Mouse (Mus musculus) urinary bladder, adult 18-20 months (tissue): Measurements from ENCODE around the gene Map2.

Experiments
- DNase-seq, 2 experiments: peaks; one replicate each; pipeline ENCODE4 v3.0.0; 2022; ENCODE audit warnings: low spot score in 2 of 2, mixed read lengths in 2 of 2

Gene Map2

GRCm38 (mm10) chr1:66175041-66175665, at the start of gene Map2:
Gene Map2 (plus strand): TSS chr1:66175273.
- DNase-seq = peak; percentile 52 to 69

GRCm38 (mm10) chr1:66133014-66133413, 42.1 kb upstream of the Map2 start:
- no peak for DNase-seq

GRCm38 (mm10) chr1:66135324-66135723, 39.7 kb upstream of the Map2 start:
- DNase-seq = no peak

GRCm38 (mm10) chr1:66140686-66141085, 34.4 kb upstream of the Map2 start:
- DNase-seq = no peak

GRCm38 (mm10) chr1:66145180-66145579, 29.9 kb upstream of the Map2 start:
- no peak for DNase-seq

- no peak for DNase-seq
These were observed 26.1 kb upstream of the Map2 start for GRCm38 (mm10) chr1:66148825-66149514.

- DNase-seq = no peak
These were observed 24.3 kb upstream of the Map2 start for GRCm38 (mm10) chr1:66150806-66151205.

GRCm38 (mm10) chr1:66157135-66157534, 17.9 kb upstream of the Map2 start:
- no peak for DNase-seq

GRCm38 (mm10) chr1:66157589-66157988, 17.5 kb upstream of the Map2 start:
- DNase-seq = no peak

- DNase-seq = no peak
These were observed 10.4 kb upstream of the Map2 start for GRCm38 (mm10) chr1:66164648-66165047.

GRCm38 (mm10) chr1:66168722-66169121, 6.4 kb upstream of the Map2 start:
- DNase-seq = no peak

- no peak for DNase-seq
These were observed 2.9 kb upstream of the Map2 start for GRCm38 (mm10) chr1:66172127-66172526.

- DNase-seq = no peak
These were observed 1.4 kb upstream of the Map2 start for GRCm38 (mm10) chr1:66173630-66174029.

- no peak for DNase-seq
These were observed 1.2 kb downstream of the Map2 start for GRCm38 (mm10) chr1:66176012-66176837.

- no peak for DNase-seq
These were observed 1.7 kb downstream of the Map2 start for GRCm38 (mm10) chr1:66176838-66177105.

GRCm38 (mm10) chr1:66177489-66178170, 2.6 kb downstream of the Map2 start:
- DNase-seq = no peak

GRCm38 (mm10) chr1:66187016-66187681, 12.1 kb downstream of the Map2 start:
- no peak for DNase-seq

- no peak for DNase-seq
These were observed 17.3 kb downstream of the Map2 start for GRCm38 (mm10) chr1:66192401-66192800.

GRCm38 (mm10) chr1:66192891-66193290, 17.8 kb downstream of the Map2 start:
- DNase-seq = no peak

GRCm38 (mm10) chr1:66195040-66195726, 20.1 kb downstream of the Map2 start:
- no peak for DNase-seq

GRCm38 (mm10) chr1:66196240-66196639, 21.2 kb downstream of the Map2 start:
- DNase-seq = no peak
